Mouse (Mus musculus): ENCODE measurements around the gene Slc9a8. TPM values are rescaled to one million over a fixed set of nuclear protein-coding genes. Genes with fewer than 3 reads are reported as not detected.

The Slc9a8 gene
- polyA plus RNA-seq, 1 experiment from 2014 or later, result 21.6 TPM

GRCm38 (mm10) chr2:167399646-167400045 lies 21.9 kb upstream of the Slc9a8 start:
- no peak for ATAC-seq (replicated peaks; ENCODE audit: insufficient number of reproducible peaks, low FRiP score, low TSS enrichment)
- no peak overlapping the region for H3K4me3 ChIP-seq (ENCODE audit: low read depth, low read length)
- 71% methylated on average over 7 of the region's 7 CpGs for WGBS (ENCODE audit: insufficient replicate concordance)

GRCm38 (mm10) chr2:167403085-167403484 lies 18.4 kb upstream of the Slc9a8 start:
- H3K9ac ChIP-seq (ENCODE audit: low read depth, low read length), result no peak overlapping the region
- H3K4me3 ChIP-seq (ENCODE audit: low read depth, low read length), result no peak overlapping the region
- H3K36me3 ChIP-seq (ENCODE audit: control insufficient read depth, insufficient read depth, low read length), result no peaks in the 10 kb centered on the region
- no peak for ATAC-seq (replicated peaks; ENCODE audit: insufficient number of reproducible peaks, low FRiP score, low TSS enrichment)
- no peak overlapping the region for H3K27ac ChIP-seq (ENCODE audit: low read depth, low read length)
- no peak overlapping the region for H3K4me2 ChIP-seq
- no peaks in the 10 kb centered on the region for H3K4me1 ChIP-seq (ENCODE audit: control insufficient read depth, insufficient read depth, low read length)
- no peaks in the 10 kb centered on the region for H3K27me3 ChIP-seq (ENCODE audit: control insufficient read depth, insufficient read depth, low read length)
- H3K9me3 ChIP-seq (replicated peaks; ENCODE audit: control insufficient read depth, low read length), result no peaks in the 10 kb centered on the region
- WGBS (ENCODE audit: insufficient replicate concordance), result 74% methylated on average over 7 of the region's 7 CpGs

More at GRCm38 (mm10) chr2:167399646-167400045, 21.9 kb upstream of the Slc9a8 start:
- no peaks in the 10 kb centered on the region for H3K4me1 ChIP-seq (ENCODE audit: control insufficient read depth, insufficient read depth, low read length)
- H3K27ac ChIP-seq (ENCODE audit: low read depth, low read length), result no peak overlapping the region
- H3K27me3 ChIP-seq (ENCODE audit: control insufficient read depth, insufficient read depth, low read length), result no peaks in the 10 kb centered on the region
- H3K9me3 ChIP-seq (replicated peaks; ENCODE audit: control insufficient read depth, low read length), result no peaks in the 10 kb centered on the region
- H3K36me3 ChIP-seq (ENCODE audit: control insufficient read depth, insufficient read depth, low read length), result no peaks in the 10 kb centered on the region
- no peak overlapping the region for H3K9ac ChIP-seq (ENCODE audit: low read depth, low read length)
- no peak overlapping the region for H3K4me2 ChIP-seq

- no peak overlapping the region for H3K27ac ChIP-seq (ENCODE audit: low read depth, low read length)
- no peak for ATAC-seq (replicated peaks; ENCODE audit: insufficient number of reproducible peaks, low FRiP score, low TSS enrichment)
- WGBS (ENCODE audit: insufficient replicate concordance), result 76% methylated on average over 20 of the region's 20 CpGs
- H3K4me3 ChIP-seq (ENCODE audit: low read depth, low read length), result no peak overlapping the region
- H3K4me1 ChIP-seq (ENCODE audit: control insufficient read depth, insufficient read depth, low read length), result no peaks in the 10 kb centered on the region
- no peak overlapping the region for H3K9ac ChIP-seq (ENCODE audit: low read depth, low read length)
- H3K36me3 ChIP-seq (ENCODE audit: control insufficient read depth, insufficient read depth, low read length), result no peaks in the 10 kb centered on the region
- H3K27me3 ChIP-seq (ENCODE audit: control insufficient read depth, insufficient read depth, low read length), result no peaks in the 10 kb centered on the region
- H3K9me3 ChIP-seq (replicated peaks; ENCODE audit: control insufficient read depth, low read length), result no peaks in the 10 kb centered on the region
- no peak overlapping the region for H3K4me2 ChIP-seq
Measured at GRCm38 (mm10) chr2:167405101-167405880, 16.2 kb upstream of the Slc9a8 start.

- no peak for ATAC-seq (replicated peaks; ENCODE audit: insufficient number of reproducible peaks, low FRiP score, low TSS enrichment)
Measured at GRCm38 (mm10) chr2:167407296-167407929, 14.1 kb upstream of the Slc9a8 start.

GRCm38 (mm10) chr2:167414461-167414860 lies 7.1 kb upstream of the Slc9a8 start:
- no peak for ATAC-seq (replicated peaks; ENCODE audit: insufficient number of reproducible peaks, low FRiP score, low TSS enrichment)
- 87% methylated on average over 5 of the region's 5 CpGs for WGBS (ENCODE audit: insufficient replicate concordance)
- Histone ChIP-seq H3K36me3 (ENCODE audit: control insufficient read depth, insufficient read depth, low read length) (no peaks in the 10 kb centered on the region), H3K9ac (ENCODE audit: low read depth, low read length) (no peak overlapping the region), H3K9me3 (replicated peaks; ENCODE audit: control insufficient read depth, low read length) (no peaks in the 10 kb centered on the region), H3K27me3 (ENCODE audit: control insufficient read depth, insufficient read depth, low read length) (no peaks in the 10 kb centered on the region), H3K4me1 (ENCODE audit: control insufficient read depth, insufficient read depth, low read length) (no peaks in the 10 kb centered on the region), H3K27ac (ENCODE audit: low read depth, low read length) (no peak overlapping the region), H3K4me3 (ENCODE audit: low read depth, low read length) (no peak overlapping the region), H3K4me2 (no peak overlapping the region)

More at GRCm38 (mm10) chr2:167407296-167407929, 14.1 kb upstream of the Slc9a8 start:
- no peak overlapping the region for H3K9ac ChIP-seq (ENCODE audit: low read depth, low read length)
- 89% methylated on average over 16 of the region's 16 CpGs for WGBS (ENCODE audit: insufficient replicate concordance)
- H3K27me3 ChIP-seq (ENCODE audit: control insufficient read depth, insufficient read depth, low read length), result no peaks in the 10 kb centered on the region
- H3K4me3 ChIP-seq (ENCODE audit: low read depth, low read length), result no peak overlapping the region
- H3K9me3 ChIP-seq (replicated peaks; ENCODE audit: control insufficient read depth, low read length), result no peaks in the 10 kb centered on the region
- H3K4me1 ChIP-seq (ENCODE audit: control insufficient read depth, insufficient read depth, low read length), result no peaks in the 10 kb centered on the region
- H3K27ac ChIP-seq (ENCODE audit: low read depth, low read length), result no peak overlapping the region
- H3K36me3 ChIP-seq (ENCODE audit: control insufficient read depth, insufficient read depth, low read length), result no peaks in the 10 kb centered on the region
- H3K4me2 ChIP-seq, result no peak overlapping the region

- Histone ChIP-seq H3K36me3 (ENCODE audit: control insufficient read depth, insufficient read depth, low read length) (no peaks in the 10 kb centered on the region), H3K27ac (ENCODE audit: low read depth, low read length) (no peak overlapping the region), H3K9me3 (replicated peaks; ENCODE audit: control insufficient read depth, low read length) (no peaks in the 10 kb centered on the region), H3K4me1 (ENCODE audit: control insufficient read depth, insufficient read depth, low read length) (peaks cover 6% of the 10 kb centered on the region), H3K27me3 (ENCODE audit: control insufficient read depth, insufficient read depth, low read length) (no peaks in the 10 kb centered on the region), H3K9ac (ENCODE audit: low read depth, low read length) (no peak overlapping the region), H3K4me2 (no peak overlapping the region), H3K4me3 (ENCODE audit: low read depth, low read length) (no peak overlapping the region)
- 68% methylated on average over 9 of the region's 9 CpGs for WGBS (ENCODE audit: insufficient replicate concordance)
- ATAC-seq (replicated peaks; ENCODE audit: insufficient number of reproducible peaks, low FRiP score, low TSS enrichment), result no peak
Measured at GRCm38 (mm10) chr2:167415970-167416563, 5.4 kb upstream of the Slc9a8 start.

- Histone ChIP-seq H3K27ac (ENCODE audit: low read depth, low read length) (no peak overlapping the region), H3K9ac (ENCODE audit: low read depth, low read length) (no peak overlapping the region), H3K36me3 (ENCODE audit: control insufficient read depth, insufficient read depth, low read length) (no peaks in the 10 kb centered on the region), H3K27me3 (ENCODE audit: control insufficient read depth, insufficient read depth, low read length) (no peaks in the 10 kb centered on the region), H3K4me2 (no peak overlapping the region), H3K9me3 (replicated peaks; ENCODE audit: control insufficient read depth, low read length) (no peaks in the 10 kb centered on the region), H3K4me1 (ENCODE audit: control insufficient read depth, insufficient read depth, low read length) (peaks cover 7% of the 10 kb centered on the region), H3K4me3 (ENCODE audit: low read depth, low read length) (no peak overlapping the region)
- ATAC-seq (replicated peaks; ENCODE audit: insufficient number of reproducible peaks, low FRiP score, low TSS enrichment), result no peak
- WGBS (ENCODE audit: insufficient replicate concordance), result 78% methylated on average over 3 of the region's 3 CpGs
Measured at GRCm38 (mm10) chr2:167417048-167417447, 4.5 kb upstream of the Slc9a8 start.

- 27% methylated on average over 4 of the region's 4 CpGs for WGBS (ENCODE audit: insufficient replicate concordance)
- Histone ChIP-seq H3K27me3 (ENCODE audit: control insufficient read depth, insufficient read depth, low read length) (no peaks in the 10 kb centered on the region), H3K9me3 (replicated peaks; ENCODE audit: control insufficient read depth, low read length) (no peaks in the 10 kb centered on the region), H3K27ac (ENCODE audit: low read depth, low read length) (no peak overlapping the region), H3K4me1 (ENCODE audit: control insufficient read depth, insufficient read depth, low read length) (peaks cover 13% of the 10 kb centered on the region), H3K4me2 (no peak overlapping the region), H3K36me3 (ENCODE audit: control insufficient read depth, insufficient read depth, low read length) (no peaks in the 10 kb centered on the region), H3K4me3 (ENCODE audit: low read depth, low read length) (no peak overlapping the region), H3K9ac (ENCODE audit: low read depth, low read length) (no peak overlapping the region)
- ATAC-seq (replicated peaks; ENCODE audit: insufficient number of reproducible peaks, low FRiP score, low TSS enrichment), result no peak
Measured at GRCm38 (mm10) chr2:167417694-167418093, 3.8 kb upstream of the Slc9a8 start.
